Mouse (Mus musculus): Measurements from ENCODE around the gene Arih2.

GRCm38 (mm10) chr9:108567931-108568419, 81.2 kb downstream of the Arih2 start:
- TF ChIP-seq CTCF (IDR thresholded peaks at IDR 0.05; ENCODE audit: low read depth) (no peak), EP300 (IDR thresholded peaks at IDR 0.05; ENCODE audit: low read depth) (no peak)
